Mouse (Mus musculus) thymus, adult 2 months (tissue): ENCODE measurements around the gene Gdf7.

Experiments used
- CTCF ChIP-seq: fragments of 200-500 bp; IDR thresholded peaks from 2 replicates; pipeline ENCODE4 v1.5.1; 2012; ENCODE audit warnings: mild to moderate bottlenecking, control low read depth, low read length, moderate library complexity, borderline replicate concordance; ENCODE audit not compliant: control insufficient read depth, poor library complexity, insufficient read depth; ENCODE audit errors: extremely low read depth
- POLR2A ChIP-seq: fragments of 200-500 bp; IDR thresholded peaks from 2 replicates; pipeline ENCODE4 v1.6.1; 2012; ENCODE audit warnings: mild to moderate bottlenecking, low read length, control low read depth, moderate library complexity; ENCODE audit not compliant: control insufficient read depth, poor library complexity, insufficient read depth; ENCODE audit errors: extremely low read depth

GRCm38 (mm10) chr12:8275424-8275823 lies 26.3 kb downstream of the Gdf7 start:
- TF ChIP-seq POLR2A (no peak), CTCF (no peak)
